Comparison of ENCODE assay signal across 12 mouse cellular contexts in genomic region chr8:70684291-70684690, GRCm38 (mm10). TPM values are rescaled to one million over a fixed set of nuclear protein-coding genes. Genes with fewer than 3 reads are reported as not detected.
A peak's percentile ranks its signal among the peaks of the same experiment; 100 is the strongest.
DNase-seq lines count a peak whose midpoint lies in the region; ATAC-seq and TF ChIP-seq lines count a peak whose summit lies in the region.
"Had no signal": no experiment of that assay in that cellular context is flagged by ENCODE, and none has a peak within 500 bp of the region (broad histone marks: within the 10 kb centered on the region; RNA-seq: fewer than 3 reads in every experiment).

No protein-coding gene starts in this region.

- DNase-seq in forebrain, embryonic 11.5 days (ENCODE audit: low spot score): no peak
- DNase-seq in NIH3T3 (ENCODE audit: low read depth): peak; percentile 44
- peak; percentile 94 for DNase-seq in induced T-regulatory cell, adult 2 months (ENCODE audit: low read depth)
- DNase-seq in midbrain, postnatal 0 days (ENCODE audit: low spot score): peak; percentile 62
- DNase-seq in B cell, adult 2 months: no peak
- no peak for DNase-seq in adrenal gland, adult 18-20 months (ENCODE audit: low spot score in 2 of 2)
- DNase-seq in thymus, adult 18-20 months: no peak
- DNase-seq: embryo, embryonic 11 days; gastrocnemius, postnatal 14 days; kidney, adult 2 months had no signal

- no peaks in the 10 kb centered on the region for H3K27me3 ChIP-seq in forebrain, embryonic 12.5 days
- H3K27me3 ChIP-seq in forebrain, embryonic 11.5 days (ENCODE audit: control insufficient read depth, insufficient read depth, low read length): no peaks in the 10 kb centered on the region
- no peaks in the 10 kb centered on the region for H3K27me3 ChIP-seq in midbrain, postnatal 0 days (ENCODE audit: insufficient read depth, low read length)
- H3K27me3 ChIP-seq: limb, embryonic 15.5 days had no signal

- no peak overlapping the region for H3K4me2 ChIP-seq in forebrain, embryonic 12.5 days
- H3K4me2 ChIP-seq in forebrain, embryonic 11.5 days (ENCODE audit: low read depth, low read length, severe bottlenecking): no peak overlapping the region
- H3K4me2 ChIP-seq in midbrain, postnatal 0 days (ENCODE audit: low read depth, low read length, poor library complexity, severe bottlenecking): no peak overlapping the region
- H3K4me2 ChIP-seq: limb, embryonic 15.5 days had no signal

- H3K9ac ChIP-seq in forebrain, embryonic 12.5 days: no peak overlapping the region
- no peak overlapping the region for H3K9ac ChIP-seq in forebrain, embryonic 11.5 days (ENCODE audit: low read length)
- H3K9ac ChIP-seq in midbrain, postnatal 0 days (replicated peaks; ENCODE audit: low read length, poor library complexity, severe bottlenecking): 0 out of 2 replicates have a peak overlapping the region, but pooled peaks have one; percentile 14
- H3K9ac ChIP-seq: limb, embryonic 15.5 days had no signal

- no peaks in the 10 kb centered on the region for H3K9me3 ChIP-seq in forebrain, embryonic 12.5 days
- H3K9me3 ChIP-seq in forebrain, embryonic 11.5 days (ENCODE audit: control insufficient read depth, low read length): no peaks in the 10 kb centered on the region
- no peaks in the 10 kb centered on the region for H3K9me3 ChIP-seq in midbrain, postnatal 0 days (ENCODE audit: low read length)
- H3K9me3 ChIP-seq: limb, embryonic 15.5 days had no signal

- ATAC-seq in forebrain, embryonic 12.5 days (ENCODE audit: low FRiP score): peak; percentile 50; the same call in 1 of the 2 replicates
- no peak for ATAC-seq in forebrain, embryonic 11.5 days (replicated peaks; ENCODE audit: low FRiP score)
- ATAC-seq in midbrain, postnatal 0 days (ENCODE audit: low FRiP score): peak; percentile 61; the same call in 1 of the 2 replicates

- H3K4me3 ChIP-seq in forebrain, embryonic 12.5 days (replicated peaks): no peak overlapping the region
- no peak overlapping the region for H3K4me3 ChIP-seq in forebrain, embryonic 11.5 days (ENCODE audit: low read depth, low read length)
- H3K4me3 ChIP-seq in midbrain, postnatal 0 days (ENCODE audit: low read depth, low read length): no peak overlapping the region
- H3K4me3 ChIP-seq: limb, embryonic 15.5 days had no signal

- peaks cover 6% of the 10 kb centered on the region; the same call in 1 of the 2 replicates for H3K4me1 ChIP-seq in forebrain, embryonic 12.5 days
- peaks cover 3% of the 10 kb centered on the region; the same call in 1 of the 2 replicates for H3K4me1 ChIP-seq in forebrain, embryonic 11.5 days (replicated peaks; ENCODE audit: control insufficient read depth, insufficient read depth, low read length)
- no peaks in the 10 kb centered on the region; the same call in 1 of the 2 replicates for H3K4me1 ChIP-seq in midbrain, postnatal 0 days (ENCODE audit: insufficient read depth, low read length)

- 45% methylated on average over 7 of the region's 7 CpGs for WGBS in forebrain, embryonic 12.5 days
- WGBS in forebrain, embryonic 11.5 days: 55% methylated on average over 7 of the region's 7 CpGs
- 26% methylated on average over 7 of the region's 7 CpGs for WGBS in midbrain, postnatal 0 days

- H3K36me3 ChIP-seq in forebrain, embryonic 12.5 days (replicated peaks): peaks cover 8% of the 10 kb centered on the region
- peaks cover 2% of the 10 kb centered on the region; the same call in 1 of the 2 replicates for H3K36me3 ChIP-seq in forebrain, embryonic 11.5 days (ENCODE audit: control insufficient read depth, insufficient read depth, low read length)
- H3K36me3 ChIP-seq in midbrain, postnatal 0 days (ENCODE audit: insufficient read depth, low read length): no peaks in the 10 kb centered on the region

- no peak for TF ChIP-seq CTCF in midbrain, postnatal 0 days (IDR thresholded peaks at IDR 0.05)

- H3K27ac ChIP-seq in forebrain, embryonic 12.5 days: no peak overlapping the region
- no peak overlapping the region for H3K27ac ChIP-seq in forebrain, embryonic 11.5 days (ENCODE audit: low read depth, low read length)
- H3K27ac ChIP-seq in midbrain, postnatal 0 days (ENCODE audit: low read depth, low read length): peak overlapping the region; percentile 20; the same call in 1 of the 2 replicates
- H3K27ac ChIP-seq: limb, embryonic 15.5 days had no signal

RNA-seq across cellular contexts. Expression of gene Lsm4, which starts 11.2 kb away (rescaled TPM):
- 259 and 275 TPM in 2 replicates for polyA plus RNA-seq in forebrain, embryonic 12.5 days (2016; fragmentation: Nextera tagmentation; extraction: Ambion mirVana)
- 318 and 346 TPM in 2 replicates for polyA plus RNA-seq in forebrain, embryonic 11.5 days (2014; fragmentation: Nextera tagmentation; extraction: Ambion mirVana)
- 140 and 312 TPM in 2 replicates for total RNA-seq in midbrain, postnatal 0 days (2014; rRNA removed)
- polyA plus RNA-seq in midbrain, postnatal 0 days (2015; fragmentation: Nextera tagmentation; extraction: Ambion mirVana): 157 and 169 TPM in 2 replicates
- 10 to 100 TPM; 73.2 to 75.9 TPM for total RNA-seq in adrenal gland, adult 18-20 months (2021)

RNA-seq across cellular contexts. Expression of gene Jund, which starts 14.5 kb away (rescaled TPM):
- 153 and 165 TPM in 2 replicates for polyA plus RNA-seq in forebrain, embryonic 12.5 days (2016; fragmentation: Nextera tagmentation; extraction: Ambion mirVana)
- polyA plus RNA-seq in forebrain, embryonic 11.5 days (2014; fragmentation: Nextera tagmentation; extraction: Ambion mirVana): 128 and 157 TPM in 2 replicates
- total RNA-seq in midbrain, postnatal 0 days (2014; rRNA removed): 470 and 553 TPM in 2 replicates
- 91.0 and 99.3 TPM in 2 replicates for polyA plus RNA-seq in midbrain, postnatal 0 days (2015; fragmentation: Nextera tagmentation; extraction: Ambion mirVana)
- 100 to 1,000 TPM; 228 to 252 TPM for total RNA-seq in adrenal gland, adult 18-20 months (2021)

RNA-seq across cellular contexts. Expression of gene Iqcn, which starts 19.0 kb away (rescaled TPM):
- polyA plus RNA-seq in forebrain, embryonic 12.5 days (2016; fragmentation: Nextera tagmentation; extraction: Ambion mirVana): 0.04 and 0.10 TPM in 2 replicates
- not detected in 2 replicates for polyA plus RNA-seq in forebrain, embryonic 11.5 days (2014; fragmentation: Nextera tagmentation; extraction: Ambion mirVana)
- total RNA-seq in midbrain, postnatal 0 days (2014; rRNA removed): 0.22 TPM in 1 of 2 replicates, not detected in the other
- polyA plus RNA-seq in midbrain, postnatal 0 days (2015; fragmentation: Nextera tagmentation; extraction: Ambion mirVana): 0.06 and 0.07 TPM in 2 replicates
- under 1 TPM in 1 of 2 experiments, not detected in 1; 0.10 TPM for total RNA-seq in adrenal gland, adult 18-20 months (2021)

RNA-seq across cellular contexts. Expression of gene Pgpep1, which starts 24.1 kb away (rescaled TPM):
- polyA plus RNA-seq in forebrain, embryonic 12.5 days (2016; fragmentation: Nextera tagmentation; extraction: Ambion mirVana): 69.3 and 70.4 TPM in 2 replicates
- polyA plus RNA-seq in forebrain, embryonic 11.5 days (2014; fragmentation: Nextera tagmentation; extraction: Ambion mirVana): 70.9 and 73.8 TPM in 2 replicates
- 40.2 and 60.6 TPM in 2 replicates for total RNA-seq in midbrain, postnatal 0 days (2014; rRNA removed)
- polyA plus RNA-seq in midbrain, postnatal 0 days (2015; fragmentation: Nextera tagmentation; extraction: Ambion mirVana): 37.6 and 50.6 TPM in 2 replicates
- total RNA-seq in adrenal gland, adult 18-20 months (2021): 100 to 1,000 TPM; 101 to 153 TPM

RNA-seq across cellular contexts. Expression of gene Gm3336, which starts 34.1 kb away (rescaled TPM):
- not detected in 2 replicates for polyA plus RNA-seq in forebrain, embryonic 12.5 days (2016; fragmentation: Nextera tagmentation; extraction: Ambion mirVana)
- polyA plus RNA-seq in forebrain, embryonic 11.5 days (2014; fragmentation: Nextera tagmentation; extraction: Ambion mirVana): not detected in 2 replicates
- not detected in 2 replicates for total RNA-seq in midbrain, postnatal 0 days (2014; rRNA removed)
- not detected in 2 replicates for polyA plus RNA-seq in midbrain, postnatal 0 days (2015; fragmentation: Nextera tagmentation; extraction: Ambion mirVana)
- total RNA-seq in adrenal gland, adult 18-20 months (2021): under 1 TPM in 1 of 2 experiments, not detected in 1; 0.53 TPM
- total RNA-seq: gastrocnemius, postnatal 14 days had no signal
- polyA plus RNA-seq: limb, embryonic 15.5 days had no signal

Comparison
In these comparisons a context has a peak if more than half of its experiments do, and no peak if none do; other contexts are left out.
1. DNase-seq: peak in NIH3T3 (single experiment), induced T-regulatory cell, adult 2 months (single experiment) and midbrain, postnatal 0 days (single experiment); none in forebrain, embryonic 11.5 days (single experiment), B cell, adult 2 months (0 of 2), adrenal gland, adult 18-20 months (0 of 2) and thymus, adult 18-20 months (0 of 2).